Mouse (Mus musculus): ENCODE measurements at regions not wholly inside any gene's neighbourhood (a gene's known extent, or its start where the extent isn't known, plus 50 kb on each side); places are given as distances from the start of the nearest gene placed in this dataset.

DNA sequence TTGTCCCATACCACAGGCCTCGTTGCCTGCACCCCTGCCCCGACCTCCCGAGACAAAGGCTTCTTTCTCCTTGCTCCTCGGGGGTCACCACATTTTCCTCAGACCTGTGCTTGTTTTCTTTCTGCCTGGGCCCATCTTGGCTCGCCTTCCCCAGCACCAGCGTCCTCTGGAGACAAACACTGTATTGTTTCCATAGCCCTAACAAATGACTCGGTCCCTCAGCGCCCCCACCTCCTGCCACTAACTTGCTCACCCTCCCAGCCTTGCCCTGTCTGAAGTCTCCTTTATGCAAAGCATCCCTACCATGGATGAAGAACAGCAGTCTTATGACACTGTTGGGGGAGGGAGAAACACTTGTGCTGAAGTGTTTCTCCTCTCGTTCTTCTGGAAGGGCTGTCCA, 402.1 kb downstream of the Sox9 start:
- no peak for TF ChIP-seq CTCF (IDR thresholded peaks at IDR 0.05; ENCODE audit: insufficient read depth, low read depth, low read length)
- no peak for TF ChIP-seq POLR2A (IDR thresholded peaks at IDR 0.05; ENCODE audit: insufficient read depth, low read depth, low read length)

Measured in olfactory bulb, adult 2 months (tissue).